Mouse (Mus musculus): ENCODE results near the gene Galnt16. TPM values are rescaled to one million over a fixed set of nuclear protein-coding genes. Genes with fewer than 3 reads are reported as not detected.

Gene Galnt16
- total RNA-seq, 1 experiment = 1.9 TPM

- Histone ChIP-seq H3K4me1 (ENCODE audit: control insufficient read depth in 2 of 2, insufficient read depth in 2 of 2, low read length in 2 of 2, poor library complexity in 1 of 2) (peaks cover 3 to 9% of the 10 kb centered on the region in 2 experiments; a peak in 2 of 4 replicates), H3K4me3 (ENCODE audit: insufficient read depth in 1 of 2, low read depth in 1 of 2, low read length in 2 of 2, poor library complexity in 1 of 2, severe bottlenecking in 1 of 2) (no peak overlapping the region), H3K9me3 (ENCODE audit: control insufficient read depth, insufficient read depth, low read depth, low read length) (no peaks in the 10 kb centered on the region), H3K9ac (ENCODE audit: insufficient read depth, low read depth, low read length, poor library complexity, severe bottlenecking) (no peak overlapping the region), H3K36me3 (ENCODE audit: control insufficient read depth, insufficient read depth, low read length, poor library complexity, severe bottlenecking) (no peaks in the 10 kb centered on the region), H3K27ac (ENCODE audit: insufficient read depth, low read depth, low read length, poor library complexity, severe bottlenecking) (no peak overlapping the region)
- DNase-seq (ENCODE audit: low read depth, low spot score) = peak; percentile 80
- in situ Hi-C loops (cut with MboI; ENCODE audit: low sequenced_read_pairs in 2 of 2, unreplicated experiment in 2 of 2) = no loop called here
- TF ChIP-seq ZNF384 (IDR thresholded peaks at IDR 0.05; ENCODE audit: low read depth, low read length) (peak; percentile 62; the same call in 1 of the 2 replicates), ZC3H11A (IDR thresholded peaks at IDR 0.05; ENCODE audit: borderline replicate concordance, low read depth, low read length) (no peak), CHD2 (IDR thresholded peaks at IDR 0.05; ENCODE audit: low read depth, low read length) (no peak)
Measured at GRCm38 (mm10) chr12:80525513-80525912, 7.4 kb downstream of the Galnt16 start.

GRCm38 (mm10) chr12:80526511-80526910 lies 8.4 kb downstream of the Galnt16 start:
- in situ Hi-C loops (cut with MboI; ENCODE audit: low sequenced_read_pairs in 2 of 2, unreplicated experiment in 2 of 2) = no loop called here
- TF ChIP-seq MAFK (IDR thresholded peaks at IDR 0.05; ENCODE audit: insufficient read depth, low read depth, low read length) = no peak
- peaks cover 3 to 9% of the 10 kb centered on the region in 2 experiments; a peak in 2 of 4 replicates for H3K4me1 ChIP-seq (ENCODE audit: control insufficient read depth in 2 of 2, insufficient read depth in 2 of 2, low read length in 2 of 2, poor library complexity in 1 of 2)
- H3K9ac ChIP-seq (ENCODE audit: insufficient read depth, low read depth, low read length, poor library complexity, severe bottlenecking) = no peak overlapping the region
- no peak overlapping the region for H3K27ac ChIP-seq (ENCODE audit: insufficient read depth, low read depth, low read length, poor library complexity, severe bottlenecking)
- no peak overlapping the region for H3K4me3 ChIP-seq (ENCODE audit: insufficient read depth in 1 of 2, low read depth in 1 of 2, low read length in 2 of 2, poor library complexity in 1 of 2, severe bottlenecking in 1 of 2)
- no peaks in the 10 kb centered on the region for H3K9me3 ChIP-seq (ENCODE audit: control insufficient read depth, insufficient read depth, low read depth, low read length)
- H3K36me3 ChIP-seq (ENCODE audit: control insufficient read depth, insufficient read depth, low read length, poor library complexity, severe bottlenecking) = no peaks in the 10 kb centered on the region
- DNase-seq (ENCODE audit: low read depth, low spot score) = no peak

- in situ Hi-C loops (cut with MboI; ENCODE audit: low sequenced_read_pairs in 2 of 2, unreplicated experiment in 2 of 2) = no loop called here
Measured at GRCm38 (mm10) chr12:80527727-80528389, 9.8 kb downstream of the Galnt16 start.

GRCm38 (mm10) chr12:80530052-80530451 lies 12.0 kb downstream of the Galnt16 start:
- Histone ChIP-seq H3K9me3 (ENCODE audit: control insufficient read depth, insufficient read depth, low read depth, low read length) (no peaks in the 10 kb centered on the region), H3K4me3 (ENCODE audit: insufficient read depth in 1 of 2, low read depth in 1 of 2, low read length in 2 of 2, poor library complexity in 1 of 2, severe bottlenecking in 1 of 2) (no peak overlapping the region), H3K4me1 (ENCODE audit: control insufficient read depth in 2 of 2, insufficient read depth in 2 of 2, low read length in 2 of 2, poor library complexity in 1 of 2) (peaks cover 0 to 8% of the 10 kb centered on the region in 2 experiments; a peak in 1 of 4 replicates), H3K27ac (ENCODE audit: insufficient read depth, low read depth, low read length, poor library complexity, severe bottlenecking) (no peak overlapping the region), H3K36me3 (ENCODE audit: control insufficient read depth, insufficient read depth, low read length, poor library complexity, severe bottlenecking) (no peaks in the 10 kb centered on the region), H3K9ac (ENCODE audit: insufficient read depth, low read depth, low read length, poor library complexity, severe bottlenecking) (no peak overlapping the region)
- in situ Hi-C loops (cut with MboI; ENCODE audit: low sequenced_read_pairs in 2 of 2, unreplicated experiment in 2 of 2) = no loop called here
- DNase-seq (ENCODE audit: low read depth, low spot score) = no peak
- TF ChIP-seq MAFK (IDR thresholded peaks at IDR 0.05; ENCODE audit: insufficient read depth, low read depth, low read length) (no peak), HCFC1 (IDR thresholded peaks at IDR 0.05; ENCODE audit: borderline replicate concordance, insufficient read depth, low read length) (no peak), ZC3H11A (IDR thresholded peaks at IDR 0.05; ENCODE audit: borderline replicate concordance, low read depth, low read length) (no peak), CHD2 (IDR thresholded peaks at IDR 0.05; ENCODE audit: low read depth, low read length) (no peak), ZNF384 (IDR thresholded peaks at IDR 0.05; ENCODE audit: low read depth, low read length) (no peak)

More at GRCm38 (mm10) chr12:80527727-80528389, 9.8 kb downstream of the Galnt16 start:
- no peak for TF ChIP-seq ZNF384 (IDR thresholded peaks at IDR 0.05; ENCODE audit: low read depth, low read length)
- Histone ChIP-seq H3K9me3 (ENCODE audit: control insufficient read depth, insufficient read depth, low read depth, low read length) (no peaks in the 10 kb centered on the region), H3K27ac (ENCODE audit: insufficient read depth, low read depth, low read length, poor library complexity, severe bottlenecking) (no peak overlapping the region), H3K36me3 (ENCODE audit: control insufficient read depth, insufficient read depth, low read length, poor library complexity, severe bottlenecking) (no peaks in the 10 kb centered on the region), H3K4me1 (ENCODE audit: control insufficient read depth in 2 of 2, insufficient read depth in 2 of 2, low read length in 2 of 2, poor library complexity in 1 of 2) (peaks cover 3 to 9% of the 10 kb centered on the region in 2 experiments; a peak in 2 of 4 replicates), H3K4me3 (ENCODE audit: insufficient read depth in 1 of 2, low read depth in 1 of 2, low read length in 2 of 2, poor library complexity in 1 of 2, severe bottlenecking in 1 of 2) (no peak overlapping the region), H3K9ac (ENCODE audit: insufficient read depth, low read depth, low read length, poor library complexity, severe bottlenecking) (no peak overlapping the region)
- DNase-seq (ENCODE audit: low read depth, low spot score) = no peak

- H3K36me3 ChIP-seq (ENCODE audit: control insufficient read depth, insufficient read depth, low read length, poor library complexity, severe bottlenecking) = no peaks in the 10 kb centered on the region
Measured at GRCm38 (mm10) chr12:80530630-80531029, 12.6 kb downstream of the Galnt16 start.

More at GRCm38 (mm10) chr12:80530630-80531029, 12.6 kb downstream of the Galnt16 start:
- no peak overlapping the region for H3K27ac ChIP-seq (ENCODE audit: insufficient read depth, low read depth, low read length, poor library complexity, severe bottlenecking)
- peaks cover 0 to 5% of the 10 kb centered on the region in 2 experiments; a peak in 1 of 4 replicates for H3K4me1 ChIP-seq (ENCODE audit: control insufficient read depth in 2 of 2, insufficient read depth in 2 of 2, low read length in 2 of 2, poor library complexity in 1 of 2)
- H3K9me3 ChIP-seq (ENCODE audit: control insufficient read depth, insufficient read depth, low read depth, low read length) = no peaks in the 10 kb centered on the region
- TF ChIP-seq MAFK (IDR thresholded peaks at IDR 0.05; ENCODE audit: insufficient read depth, low read depth, low read length) (no peak), HCFC1 (IDR thresholded peaks at IDR 0.05; ENCODE audit: borderline replicate concordance, insufficient read depth, low read length) (no peak), ZNF384 (IDR thresholded peaks at IDR 0.05; ENCODE audit: low read depth, low read length) (no peak), CHD2 (IDR thresholded peaks at IDR 0.05; ENCODE audit: low read depth, low read length) (no peak), ZC3H11A (IDR thresholded peaks at IDR 0.05; ENCODE audit: borderline replicate concordance, low read depth, low read length) (no peak)
- in situ Hi-C loops (cut with MboI; ENCODE audit: low sequenced_read_pairs in 2 of 2, unreplicated experiment in 2 of 2) = no loop called here
- DNase-seq (ENCODE audit: low read depth, low spot score) = no peak
- no peak overlapping the region for H3K4me3 ChIP-seq (ENCODE audit: insufficient read depth in 1 of 2, low read depth in 1 of 2, low read length in 2 of 2, poor library complexity in 1 of 2, severe bottlenecking in 1 of 2)
- H3K9ac ChIP-seq (ENCODE audit: insufficient read depth, low read depth, low read length, poor library complexity, severe bottlenecking) = no peak overlapping the region

All from ES-E14 (cell line).